ENCODE assay signal across 8 mouse cellular contexts in genomic region chr3:131106451-131107291, GRCm38 (mm10). TPM values are rescaled to one million over a fixed set of nuclear protein-coding genes. Genes with fewer than 3 reads are reported as not detected.
DNase-seq lines count a peak whose midpoint lies in the region; ATAC-seq lines count a peak whose summit lies in the region.

No protein-coding gene starts in this region.

- DNase-seq in adrenal gland, postnatal 25 days = peak; percentile 16
- no peak for DNase-seq in adrenal gland, adult 8-10 months
- DNase-seq in right cerebral cortex, postnatal 25 days = peak; percentile 12
- DNase-seq in right cerebral cortex, adult 2 months (ENCODE audit: low spot score in 2 of 2) = no peak
- peak; percentile 66 for DNase-seq in hindbrain, embryonic 10.5 days (ENCODE audit: low spot score)
- peak; percentile 64 for DNase-seq in midbrain, embryonic 14.5 days
- no peak for DNase-seq in ovary, postnatal 14 days (ENCODE audit: low spot score)
- DNase-seq in cerebellum, adult 18-20 months = no peak

- H3K9ac ChIP-seq in midbrain, embryonic 14.5 days (replicated peaks; ENCODE audit: low read length) = peak overlapping the region; percentile 34

- H3K4me3 ChIP-seq in hindbrain, embryonic 10.5 days = peak overlapping the region; percentile 47
- H3K4me3 ChIP-seq in midbrain, embryonic 14.5 days (replicated peaks; ENCODE audit: low read depth, low read length) = peak overlapping the region; percentile 33

- no peaks in the 10 kb centered on the region for H3K36me3 ChIP-seq in hindbrain, embryonic 10.5 days
- H3K36me3 ChIP-seq in midbrain, embryonic 14.5 days (ENCODE audit: control insufficient read depth, insufficient read depth, low read length) = no peaks in the 10 kb centered on the region

- ATAC-seq in midbrain, embryonic 14.5 days (ENCODE audit: low FRiP score, low TSS enrichment) = no peak

- H3K9me3 ChIP-seq in hindbrain, embryonic 10.5 days = no peaks in the 10 kb centered on the region
- no peaks in the 10 kb centered on the region for H3K9me3 ChIP-seq in midbrain, embryonic 14.5 days (ENCODE audit: control insufficient read depth, low read length)

- peaks cover 69% of the 10 kb centered on the region for H3K4me1 ChIP-seq in hindbrain, embryonic 10.5 days (replicated peaks)
- H3K4me1 ChIP-seq in midbrain, embryonic 14.5 days (ENCODE audit: control insufficient read depth, insufficient read depth, low read length) = peaks cover 25% of the 10 kb centered on the region

- under 1% methylated on average over 45 of the region's 45 CpGs for WGBS in hindbrain, embryonic 10.5 days
- under 1% methylated on average over 45 of the region's 45 CpGs for WGBS in midbrain, embryonic 14.5 days

- H3K4me2 ChIP-seq in midbrain, embryonic 14.5 days (ENCODE audit: low read length) = peak overlapping the region; percentile 65

- H3K27ac ChIP-seq in hindbrain, embryonic 10.5 days = peak overlapping the region; percentile 81
- peak overlapping the region; percentile 80 for H3K27ac ChIP-seq in midbrain, embryonic 14.5 days (replicated peaks; ENCODE audit: low read depth, low read length)

- H3K27me3 ChIP-seq in hindbrain, embryonic 10.5 days (ENCODE audit: insufficient read depth, poor library complexity, severe bottlenecking) = peaks cover 77% of the 10 kb centered on the region
- peaks cover 18% of the 10 kb centered on the region; the same call in 1 of the 2 replicates for H3K27me3 ChIP-seq in midbrain, embryonic 14.5 days (ENCODE audit: control insufficient read depth, insufficient read depth, low read length)

RNA-seq across cellular contexts. Expression of gene Lef1, which starts 3.6 kb away (rescaled TPM):
- total RNA-seq in adrenal gland, postnatal 25 days (2021) = 13.3 and 15.7 TPM in 2 replicates
- 10 to 100 TPM in 3 of 4 experiments, 1 to 10 TPM in 1; 9.3 to 21.7 (median 13.4) TPM for total RNA-seq in adrenal gland, adult 8-10 months (2022)
- polyA plus RNA-seq in hindbrain, embryonic 10.5 days (2016; fragmentation: Nextera tagmentation; extraction: Ambion mirVana) = 24.8 and 32.9 TPM in 2 replicates
- polyA plus RNA-seq in midbrain, embryonic 14.5 days (2014; fragmentation: Nextera tagmentation; extraction: Ambion mirVana) = 75.4 and 93.8 TPM in 2 replicates

Comparison
In these comparisons a context has a peak if more than half of its experiments do, and no peak if none do; other contexts are left out.
1. DNase-seq: peak in adrenal gland, postnatal 25 days (single experiment), right cerebral cortex, postnatal 25 days (single experiment), hindbrain, embryonic 10.5 days (single experiment) and midbrain, embryonic 14.5 days (single experiment); none in adrenal gland, adult 8-10 months (single experiment), right cerebral cortex, adult 2 months (0 of 2), ovary, postnatal 14 days (single experiment) and cerebellum, adult 18-20 months (0 of 2).